Mouse (Mus musculus): ENCODE results near the gene Slc10a4. TPM values are rescaled to one million over a fixed set of nuclear protein-coding genes. Genes with fewer than 3 reads are reported as not detected.
"Not testable (repeated sequence)": the region's sequence is repeated elsewhere in the genome, so short reads cannot be mapped to it uniquely, and the experiment has no call there.

Gene Slc10a4
- polyA plus RNA-seq, 1 experiment from 2014 or later = 28.6 TPM

DNA sequence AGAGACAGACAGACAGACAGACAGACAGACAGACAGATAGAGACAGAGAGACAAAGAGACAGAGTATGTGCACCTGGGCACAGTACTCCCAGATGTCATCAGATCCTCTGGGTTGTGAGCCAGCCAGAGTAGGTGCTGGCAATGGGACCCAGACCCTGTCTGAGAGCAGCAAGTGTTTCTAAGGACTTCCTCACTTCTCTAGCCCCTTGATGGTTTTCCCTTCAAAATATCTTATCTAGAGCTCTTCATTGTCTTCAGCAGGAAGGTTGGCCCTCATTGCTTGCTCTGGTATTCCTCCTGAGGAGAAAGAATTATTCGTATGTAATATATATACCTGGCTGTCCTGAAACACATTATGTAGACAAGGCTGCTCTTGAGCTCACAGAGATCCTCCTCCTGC, 14.2 kb upstream of the Slc10a4 start:
- no peak for ATAC-seq (replicated peaks)
- no peak overlapping the region for H3K9ac ChIP-seq
- no peaks in the 10 kb centered on the region for H3K27me3 ChIP-seq (replicated peaks)
- peaks cover 10% of the 10 kb centered on the region for H3K4me1 ChIP-seq
- no peak overlapping the region for H3K4me3 ChIP-seq
- no peaks in the 10 kb centered on the region for H3K9me3 ChIP-seq
- no peak overlapping the region for H3K4me2 ChIP-seq
- H3K27ac ChIP-seq = no peak overlapping the region
- WGBS = 94% methylated on average over 1 of the region's 1 CpGs
- no peaks in the 10 kb centered on the region for H3K36me3 ChIP-seq (replicated peaks)

DNA sequence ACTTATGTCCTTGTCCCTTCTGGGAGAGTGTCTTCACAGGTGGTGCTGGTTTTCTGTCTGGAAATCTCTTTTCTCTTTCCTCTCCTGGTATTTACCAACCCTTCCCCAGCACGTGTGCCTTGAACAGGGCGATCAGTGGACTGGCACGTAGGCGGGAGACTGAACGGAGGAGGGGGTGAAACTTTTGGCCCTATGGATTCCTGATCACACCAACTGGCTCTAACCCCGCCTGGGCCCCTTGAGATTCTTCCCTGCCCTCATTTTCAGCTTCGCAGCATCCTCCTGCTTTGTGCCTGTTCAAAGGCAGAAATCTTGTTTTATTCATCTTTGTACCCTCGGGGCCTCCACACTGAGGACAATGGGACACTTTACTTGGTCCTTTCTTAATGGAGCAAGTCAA, 12.3 kb upstream of the Slc10a4 start:
- no peaks in the 10 kb centered on the region; the same call in 1 of the 2 replicates for H3K27me3 ChIP-seq (replicated peaks)
- no peak overlapping the region for H3K4me2 ChIP-seq
- no peaks in the 10 kb centered on the region for H3K9me3 ChIP-seq
- WGBS = 24% methylated on average over 8 of the region's 8 CpGs
- H3K27ac ChIP-seq = no peak overlapping the region
- H3K4me3 ChIP-seq = no peak overlapping the region
- H3K9ac ChIP-seq = no peak overlapping the region
- H3K36me3 ChIP-seq (replicated peaks) = no peaks in the 10 kb centered on the region
- H3K4me1 ChIP-seq = peaks cover 10% of the 10 kb centered on the region
- no peak for ATAC-seq (replicated peaks)

DNA sequence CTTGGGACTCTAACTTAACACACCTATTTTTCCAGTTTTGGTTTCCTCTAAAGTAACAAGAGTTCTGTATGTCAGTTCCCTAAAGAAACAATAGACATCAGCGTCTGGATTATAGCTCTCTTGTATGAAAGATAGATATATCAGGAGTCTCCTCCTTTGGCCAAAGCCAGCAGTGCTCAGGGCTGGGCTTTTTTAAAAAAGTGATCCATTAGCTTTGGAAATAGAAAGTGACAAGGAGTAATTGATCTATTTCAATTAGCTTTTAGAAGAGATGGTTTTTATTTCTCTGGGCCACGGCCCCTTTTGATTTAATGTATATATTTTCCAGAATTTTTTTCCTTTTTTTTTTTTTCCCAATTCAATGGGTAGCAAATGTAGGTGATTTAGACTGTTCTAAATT, 11.8 kb upstream of the Slc10a4 start:
- Histone ChIP-seq H3K27me3 (replicated peaks) (no peaks in the 10 kb centered on the region; the same call in 1 of the 2 replicates), H3K9ac (no peak overlapping the region), H3K9me3 (no peaks in the 10 kb centered on the region), H3K4me1 (peaks cover 10% of the 10 kb centered on the region), H3K4me2 (no peak overlapping the region), H3K36me3 (replicated peaks) (no peaks in the 10 kb centered on the region), H3K4me3 (no peak overlapping the region), H3K27ac (no peak overlapping the region)
- WGBS = 61% methylated on average over 2 of the region's 2 CpGs
- no peak for ATAC-seq (replicated peaks)

DNA sequence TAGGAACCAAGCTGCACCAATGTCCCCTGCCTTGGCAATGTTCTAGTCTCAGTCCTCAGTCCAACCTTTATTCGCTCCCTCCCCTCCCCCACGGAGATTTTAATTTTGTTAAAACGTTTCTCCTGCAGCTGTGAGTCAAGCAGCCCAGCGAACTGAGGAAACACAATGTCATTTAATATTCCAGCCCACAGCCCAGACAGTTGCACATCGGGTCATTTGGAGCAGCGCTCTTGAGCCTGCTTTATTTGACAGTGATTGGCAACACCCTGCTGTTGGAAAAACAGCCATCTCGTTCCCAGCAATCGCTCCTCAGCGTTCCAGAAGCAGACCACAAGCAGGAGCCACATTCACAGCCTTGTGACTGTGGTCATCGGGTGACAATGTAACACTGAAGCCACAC, 11.3 kb upstream of the Slc10a4 start:
- WGBS = 16% methylated on average over 10 of the region's 10 CpGs
- Histone ChIP-seq H3K4me1 (peaks cover 10% of the 10 kb centered on the region), H3K27ac (no peak overlapping the region), H3K9ac (no peak overlapping the region), H3K9me3 (no peaks in the 10 kb centered on the region), H3K36me3 (replicated peaks) (no peaks in the 10 kb centered on the region), H3K4me2 (no peak overlapping the region), H3K4me3 (no peak overlapping the region), H3K27me3 (replicated peaks) (no peaks in the 10 kb centered on the region; the same call in 1 of the 2 replicates)
- ATAC-seq (replicated peaks) = no peak

DNA sequence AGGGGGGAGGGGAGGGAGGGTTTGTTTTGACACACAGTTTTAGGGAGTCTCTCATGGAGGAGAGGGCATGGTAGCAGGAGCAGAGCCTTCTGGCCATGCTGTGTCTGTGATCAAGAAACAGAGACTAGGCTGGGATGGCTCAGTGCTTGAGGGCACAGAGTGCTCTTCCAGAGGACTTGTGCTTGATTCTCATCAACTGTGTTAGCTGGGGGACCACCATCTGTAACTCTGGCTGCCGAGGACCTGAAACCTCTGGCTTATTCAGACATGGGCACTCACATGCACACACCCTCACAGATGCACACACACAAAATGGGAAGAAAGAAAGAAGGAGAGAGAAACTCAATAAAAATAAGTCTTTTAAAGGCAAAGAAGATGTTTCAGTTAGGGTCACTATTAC, 8.1 kb upstream of the Slc10a4 start:
- not testable (repeated sequence) for H3K27me3 ChIP-seq (replicated peaks); H3K27ac ChIP-seq; H3K9ac ChIP-seq; H3K4me3 ChIP-seq; H3K36me3 ChIP-seq (replicated peaks); H3K4me2 ChIP-seq; ATAC-seq (replicated peaks); H3K9me3 ChIP-seq
- WGBS = 91% methylated on average over 1 of the region's 1 CpGs
- peaks cover 10% of the 10 kb centered on the region for H3K4me1 ChIP-seq

DNA sequence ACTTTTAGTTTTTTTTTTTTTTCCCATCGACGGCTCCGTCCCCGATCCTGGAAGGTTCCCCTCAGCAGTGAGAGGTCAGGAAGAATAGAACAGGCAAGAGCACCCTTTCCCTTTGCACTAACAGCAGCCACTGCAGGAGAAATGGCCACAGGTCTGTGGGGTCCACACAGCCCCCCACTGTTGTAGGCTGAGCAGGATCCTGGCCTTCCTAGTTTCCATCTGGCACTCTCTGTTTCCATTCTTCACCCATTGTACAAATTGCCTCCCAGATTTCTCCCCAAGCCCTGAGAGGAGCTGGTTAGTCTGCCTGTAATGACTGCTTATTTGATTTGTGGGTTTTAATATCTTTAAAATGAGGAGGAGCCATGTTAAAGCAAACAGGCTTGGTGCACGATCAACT, 2.6 kb upstream of the Slc10a4 start:
- Histone ChIP-seq H3K4me2 (no peak overlapping the region), H3K4me1 (peaks cover 5% of the 10 kb centered on the region), H3K27ac (no peak overlapping the region), H3K4me3 (no peak overlapping the region), H3K36me3 (replicated peaks) (no peaks in the 10 kb centered on the region), H3K9me3 (no peaks in the 10 kb centered on the region), H3K9ac (no peak overlapping the region), H3K27me3 (replicated peaks) (peaks cover 8% of the 10 kb centered on the region; the same call in 1 of the 2 replicates)
- 87% methylated on average over 5 of the region's 5 CpGs for WGBS
- ATAC-seq (replicated peaks) = no peak

DNA sequence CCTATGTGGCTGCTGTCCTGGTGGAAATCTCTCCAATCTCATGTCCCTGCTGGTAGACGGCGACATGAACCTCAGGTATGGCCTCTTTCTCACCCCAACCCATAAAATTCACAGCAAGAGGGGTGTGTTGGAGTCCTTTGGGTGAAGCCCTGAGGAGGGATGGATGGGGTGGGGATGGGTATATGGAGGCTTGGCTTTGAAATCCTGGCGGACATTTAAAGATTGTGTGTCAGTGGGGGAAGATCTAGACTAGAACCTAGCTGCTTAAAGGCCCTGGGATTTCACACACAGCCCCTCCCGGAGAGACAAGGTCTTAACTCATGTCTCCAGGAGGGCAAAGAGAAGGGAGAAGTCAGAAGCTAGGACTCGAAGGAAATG, 888 bp downstream of the Slc10a4 start:
- Histone ChIP-seq H3K9me3 (no peaks in the 10 kb centered on the region), H3K4me2 (peak overlapping the region; percentile 70), H3K27me3 (replicated peaks) (peaks cover 8% of the 10 kb centered on the region; the same call in 1 of the 2 replicates), H3K4me1 (peaks cover 5% of the 10 kb centered on the region), H3K27ac (no peak overlapping the region), H3K9ac (no peak overlapping the region), H3K36me3 (replicated peaks) (no peaks in the 10 kb centered on the region), H3K4me3 (peak overlapping the region; percentile 50)
- peak; percentile 10 for ATAC-seq (replicated peaks)
- WGBS = 53% methylated on average over 5 of the region's 5 CpGs

DNA sequence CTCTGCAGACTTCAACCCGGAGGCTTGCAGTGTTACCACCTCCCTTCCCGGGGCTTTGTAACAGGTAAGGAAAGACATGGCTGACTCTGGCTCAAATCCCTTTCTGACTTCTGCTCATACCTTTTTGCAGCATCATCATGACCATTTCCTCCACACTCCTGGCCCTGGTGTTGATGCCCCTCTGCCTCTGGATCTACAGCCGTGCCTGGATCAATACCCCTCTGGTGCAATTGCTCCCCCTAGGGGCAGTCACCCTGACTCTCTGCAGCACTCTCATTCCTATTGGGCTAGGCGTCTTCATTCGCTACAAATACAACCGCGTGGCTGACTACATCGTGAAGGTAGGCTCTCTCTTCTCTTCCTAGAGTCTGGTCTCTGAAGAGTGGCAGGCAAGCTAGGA, 1.5 kb downstream of the Slc10a4 start:
- H3K4me3 ChIP-seq; ATAC-seq (replicated peaks); H3K27me3 ChIP-seq (replicated peaks); H3K36me3 ChIP-seq (replicated peaks); H3K4me2 ChIP-seq; H3K27ac ChIP-seq; H3K9ac ChIP-seq; H3K4me1 ChIP-seq; H3K9me3 ChIP-seq: not testable (repeated sequence)
- WGBS = 42% methylated on average over 8 of the region's 8 CpGs

DNA sequence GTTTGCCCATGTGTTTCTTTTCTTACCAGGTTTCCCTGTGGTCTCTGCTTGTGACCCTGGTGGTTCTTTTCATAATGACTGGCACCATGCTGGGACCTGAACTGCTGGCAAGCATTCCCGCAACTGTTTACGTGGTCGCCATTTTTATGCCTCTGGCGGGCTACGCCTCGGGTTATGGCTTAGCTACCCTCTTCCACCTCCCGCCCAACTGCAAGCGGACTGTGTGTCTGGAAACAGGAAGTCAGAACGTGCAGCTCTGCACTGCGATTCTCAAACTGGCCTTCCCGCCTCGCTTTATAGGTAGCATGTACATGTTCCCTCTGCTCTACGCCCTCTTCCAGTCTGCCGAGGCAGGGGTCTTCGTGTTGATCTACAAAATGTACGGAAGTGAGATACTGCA, 5.1 kb downstream of the Slc10a4 start:
- H3K9ac ChIP-seq; H3K9me3 ChIP-seq; H3K4me2 ChIP-seq; H3K4me1 ChIP-seq; H3K36me3 ChIP-seq (replicated peaks); H3K27ac ChIP-seq; ATAC-seq (replicated peaks); H3K4me3 ChIP-seq: not testable (repeated sequence)
- peaks cover 13% of the 10 kb centered on the region; the same call in 1 of the 2 replicates for H3K27me3 ChIP-seq (replicated peaks)
- WGBS = 93% methylated on average over 13 of the region's 16 CpGs

DNA sequence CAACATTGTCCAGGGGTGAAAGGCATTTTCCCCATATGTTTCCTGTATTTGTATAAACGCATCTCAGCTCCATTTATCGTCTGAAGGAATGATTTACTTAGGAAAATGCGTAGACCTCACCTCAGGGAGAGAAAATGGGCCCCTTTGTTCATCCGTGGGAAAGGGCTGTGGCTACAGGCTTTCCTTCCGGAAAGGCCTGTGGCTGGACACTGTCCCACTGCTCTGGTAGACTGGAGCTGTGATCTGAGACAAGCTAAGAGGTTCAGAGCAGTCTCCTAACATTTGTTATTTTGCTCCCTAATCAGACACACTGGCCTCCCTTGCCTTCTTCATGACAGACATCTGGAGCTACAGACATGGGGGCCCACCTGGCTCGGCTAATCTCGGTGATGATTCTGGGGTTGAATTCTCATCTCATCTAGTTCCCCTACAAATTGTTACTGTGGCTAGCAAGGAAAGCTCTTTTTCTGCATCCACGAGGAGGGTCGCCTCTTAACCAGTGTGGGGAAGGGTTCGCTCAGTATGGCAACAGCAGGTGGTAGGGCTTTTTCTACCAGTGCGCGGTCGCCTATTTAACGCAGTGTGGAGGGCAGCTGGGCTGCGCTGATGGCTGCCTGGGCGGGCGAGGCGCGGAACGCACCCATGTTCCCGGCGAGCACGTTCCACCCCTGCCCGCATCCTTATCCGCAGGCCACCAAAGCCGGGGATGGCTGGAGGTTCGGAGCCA, 6.4 kb downstream of the Slc10a4 start:
- not testable (repeated sequence) for H3K4me1 ChIP-seq; H3K27ac ChIP-seq; H3K9me3 ChIP-seq; H3K36me3 ChIP-seq (replicated peaks); H3K27me3 ChIP-seq (replicated peaks); H3K9ac ChIP-seq
- peak; percentile 70 for ATAC-seq (replicated peaks)
- Histone ChIP-seq H3K4me2 (peak overlapping the region; percentile 65), H3K4me3 (peak overlapping the region; percentile 39)
- 21% methylated on average over 26 of the region's 27 CpGs for WGBS

DNA sequence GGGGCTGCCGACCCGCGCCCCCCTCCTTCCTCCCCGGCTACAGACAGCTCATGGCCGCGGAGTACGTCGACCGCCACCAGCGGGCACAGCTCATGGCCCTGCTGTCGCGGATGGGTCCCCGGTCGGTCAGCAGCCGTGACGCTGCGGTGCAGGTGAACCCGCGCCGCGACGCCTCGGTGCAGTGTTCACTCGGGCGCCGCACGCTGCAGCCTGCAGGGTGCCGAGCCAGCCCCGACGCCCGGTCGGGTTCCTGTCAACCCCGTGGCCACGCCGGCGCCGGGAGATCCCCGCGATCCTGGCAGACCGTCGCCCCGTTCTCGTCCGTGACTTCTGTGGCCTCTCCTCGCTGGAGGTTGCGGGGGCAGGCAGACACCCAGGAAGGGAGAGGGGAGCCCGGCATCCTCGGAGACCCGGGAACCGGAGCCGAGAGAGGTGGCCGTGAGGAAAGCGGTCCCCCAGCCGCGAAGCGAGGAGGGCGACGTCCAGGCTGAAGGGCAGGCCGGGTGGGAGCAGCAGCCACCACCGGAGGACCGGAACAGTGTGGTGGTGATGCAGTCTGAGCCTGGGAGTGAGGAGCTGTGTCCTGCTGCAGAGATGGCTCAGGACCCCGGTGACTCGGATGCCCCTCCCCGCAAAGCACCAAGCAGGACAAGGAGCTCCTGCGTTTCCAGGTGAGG, 7.1 kb downstream of the Slc10a4 start:
- H3K9ac ChIP-seq = peak overlapping the region; percentile 32
- peak; percentile 86 for ATAC-seq (replicated peaks)
- not testable (repeated sequence) for H3K27ac ChIP-seq; H3K27me3 ChIP-seq (replicated peaks); H3K4me1 ChIP-seq; H3K36me3 ChIP-seq (replicated peaks); H3K9me3 ChIP-seq
- H3K4me2 ChIP-seq = peak overlapping the region; percentile 65
- peak overlapping the region; percentile 39 for H3K4me3 ChIP-seq
- WGBS = 2% methylated on average over 40 of the region's 65 CpGs

DNA sequence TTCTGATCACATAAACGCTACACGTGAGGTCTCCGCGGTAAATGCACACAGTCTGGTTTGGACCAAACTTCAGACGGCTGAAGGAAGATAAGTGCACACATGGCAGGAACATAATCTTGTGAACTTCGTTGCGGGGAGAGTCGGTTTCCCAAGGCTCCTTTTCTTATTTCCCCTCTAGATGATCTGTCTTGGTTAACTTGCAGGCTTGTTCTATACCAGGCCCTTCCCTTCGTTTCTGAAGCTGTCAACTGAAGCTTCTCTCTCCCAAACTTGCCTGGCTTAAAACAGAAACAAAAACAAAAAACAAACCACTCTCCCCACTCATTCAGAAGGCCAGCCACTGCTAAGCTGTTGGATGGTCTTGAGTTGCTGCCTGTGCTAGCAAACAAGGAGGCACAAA, 8.1 kb downstream of the Slc10a4 start:
- no peaks in the 10 kb centered on the region for H3K36me3 ChIP-seq (replicated peaks)
- H3K27ac ChIP-seq = no peak overlapping the region
- 39% methylated on average over 9 of the region's 9 CpGs for WGBS
- no peak overlapping the region for H3K4me2 ChIP-seq
- H3K4me1 ChIP-seq = peaks cover 5% of the 10 kb centered on the region
- no peak for ATAC-seq (replicated peaks)
- no peak overlapping the region for H3K9ac ChIP-seq
- H3K27me3 ChIP-seq (replicated peaks) = 0 out of 2 replicates have a peak, but pooled peaks cover 5% of the 10 kb centered on the region
- H3K9me3 ChIP-seq = no peaks in the 10 kb centered on the region
- H3K4me3 ChIP-seq = no peak overlapping the region

DNA sequence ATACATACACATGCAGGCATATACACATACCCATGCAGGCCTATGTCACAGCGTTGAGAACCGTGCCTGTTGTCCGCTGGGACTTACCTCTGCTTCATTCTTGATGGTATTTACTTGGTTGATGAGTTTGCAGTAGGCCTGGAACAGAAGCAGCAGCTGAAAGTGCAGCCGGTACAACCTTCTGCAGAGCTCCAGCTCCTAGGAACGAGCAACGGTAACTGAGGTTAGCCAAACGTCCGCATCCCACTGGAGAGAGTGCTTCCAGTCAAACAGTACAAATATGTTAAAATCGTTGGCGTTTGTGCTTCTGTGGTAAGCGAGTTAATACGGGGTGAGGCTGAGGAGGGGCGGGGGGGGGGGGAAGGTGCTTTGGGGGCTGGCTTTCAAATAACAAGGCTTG, 17.1 kb downstream of the Slc10a4 start:
- WGBS = 90% methylated on average over 13 of the region's 13 CpGs
- H3K27me3 ChIP-seq (replicated peaks) = no peaks in the 10 kb centered on the region
- no peak for ATAC-seq (replicated peaks)
- no peak overlapping the region for H3K4me2 ChIP-seq
- no peaks in the 10 kb centered on the region for H3K4me1 ChIP-seq
- no peak overlapping the region for H3K9ac ChIP-seq
- H3K4me3 ChIP-seq = no peak overlapping the region
- no peaks in the 10 kb centered on the region for H3K9me3 ChIP-seq
- no peak overlapping the region for H3K27ac ChIP-seq
- peaks cover 24% of the 10 kb centered on the region; the same call in 1 of the 2 replicates for H3K36me3 ChIP-seq (replicated peaks)

Measured in midbrain, embryonic 15.5 days (tissue).